Mouse (Mus musculus): ENCODE measurements at regions not wholly inside any gene's neighbourhood (a gene's known extent, or its start where the extent isn't known, plus 50 kb on each side); places are given as distances from the start of the nearest gene placed in this dataset.
A peak's percentile ranks its signal among the peaks of the same experiment; 100 is the strongest.

- no peak for DNase-seq (ENCODE audit: low spot score in 2 of 2)
These were observed 51.2 kb upstream of the Tln2 start for GRCm38 (mm10) chr9:67610696-67611095.

GRCm38 (mm10) chr9:67611676-67612075 lies 52.2 kb upstream of the Tln2 start:
- DNase-seq (ENCODE audit: low spot score in 2 of 2) = no peak

DNA sequence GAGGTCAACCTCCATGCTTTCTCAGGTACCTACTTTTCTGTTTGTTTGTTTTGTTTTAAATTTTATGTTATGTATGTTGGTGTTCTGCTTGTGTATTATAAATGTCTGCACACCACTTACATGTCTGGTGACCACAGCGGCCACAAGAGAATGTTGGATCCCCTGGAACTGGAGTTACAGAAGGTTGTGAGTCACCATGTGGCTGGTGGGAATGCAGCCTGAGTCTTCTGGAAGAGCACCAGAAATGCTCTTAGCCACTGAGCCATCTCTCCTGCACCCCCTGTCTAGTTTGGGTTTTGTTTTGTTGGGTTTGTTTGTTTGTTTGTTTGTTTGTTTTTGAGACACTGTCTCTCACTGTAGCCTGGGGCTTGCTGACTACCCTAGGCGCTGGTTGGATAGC lies 52.6 kb upstream of the Tln2 start:
- no peak for DNase-seq (ENCODE audit: low spot score in 2 of 2)

DNA sequence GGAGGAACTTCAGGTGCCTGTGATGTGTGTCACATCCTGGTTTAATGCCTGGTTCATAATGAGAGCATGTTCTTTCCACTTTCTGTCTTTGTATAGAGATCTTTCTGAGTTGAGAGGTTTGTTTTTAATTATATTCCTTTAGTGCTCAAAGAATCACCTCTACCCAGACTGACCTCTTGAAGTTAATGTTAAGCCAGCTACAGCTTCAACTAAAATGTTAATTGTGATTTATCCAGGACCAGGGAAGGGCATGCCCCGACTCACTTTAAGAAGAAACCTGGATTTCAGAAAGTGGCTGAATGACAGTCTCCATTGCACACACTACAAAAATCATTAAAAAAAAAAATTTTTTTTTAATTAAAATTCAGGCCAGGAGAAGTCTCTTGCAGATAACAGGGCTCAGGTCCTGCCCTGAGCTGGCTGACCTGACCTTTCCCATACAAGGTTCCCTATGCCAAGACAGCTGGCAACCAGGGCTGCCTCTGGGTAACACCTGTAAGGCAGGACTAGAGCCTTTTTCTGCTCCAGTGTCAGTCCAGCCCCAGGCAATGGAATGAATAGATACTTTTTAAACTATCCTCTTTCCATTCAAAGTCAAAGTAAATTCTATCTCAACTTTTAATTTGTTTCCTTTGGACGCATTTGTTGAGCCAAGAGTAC lies 54.7 kb upstream of the Tln2 start:
- DNase-seq (ENCODE audit: low spot score in 2 of 2) = no peak

- no peak for DNase-seq (ENCODE audit: low spot score in 2 of 2)
These were observed 56.7 kb upstream of the Tln2 start for GRCm38 (mm10) chr9:67616207-67616606.

GRCm38 (mm10) chr9:67617341-67618217 lies 58.1 kb upstream of the Tln2 start:
- DNase-seq (ENCODE audit: low spot score in 2 of 2) = no peak

DNA sequence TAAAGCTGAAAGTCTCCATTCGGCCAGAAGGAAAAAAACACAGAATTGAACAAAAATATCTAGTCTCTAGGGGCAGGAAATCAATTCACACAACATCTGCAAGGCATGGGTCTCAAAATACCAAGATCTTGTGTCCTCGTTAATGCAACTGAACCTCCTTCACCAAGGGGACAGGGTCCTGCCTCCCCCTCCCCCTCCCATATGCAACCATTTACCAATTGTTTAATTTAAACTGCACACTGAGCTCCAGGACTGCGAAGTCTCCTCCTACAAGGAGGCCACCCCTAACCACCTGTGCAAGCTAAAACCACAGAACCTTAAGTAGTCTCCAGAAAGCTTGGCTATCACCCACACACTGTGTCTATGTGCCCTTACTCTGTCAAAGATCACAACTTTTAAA lies 61.4 kb upstream of the Tln2 start:
- no peak for DNase-seq (ENCODE audit: low spot score in 2 of 2)

DNA sequence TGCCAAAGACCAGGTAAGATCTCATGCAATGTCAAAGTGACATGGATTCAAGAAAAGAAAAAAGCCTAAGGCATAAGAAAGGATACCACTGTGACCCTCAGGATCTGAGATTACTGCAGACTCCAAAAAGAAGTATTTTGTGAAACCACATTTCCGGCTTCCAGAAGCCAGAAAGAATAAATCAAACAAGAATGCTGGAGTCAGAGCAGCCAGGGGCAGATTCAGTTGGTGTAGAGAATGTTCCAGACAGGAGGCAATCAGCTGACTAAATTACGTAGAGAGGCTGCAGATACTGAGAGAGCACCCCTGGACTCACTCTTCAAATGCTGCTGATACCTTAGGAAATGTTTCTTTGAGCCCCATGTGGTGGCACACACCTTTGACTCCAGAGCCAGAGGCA lies 67.7 kb upstream of the Tln2 start:
- DNase-seq (ENCODE audit: low spot score in 2 of 2) = no peak

GRCm38 (mm10) chr9:67629624-67630023 lies 70.1 kb upstream of the Tln2 start:
- no peak for DNase-seq (ENCODE audit: low spot score in 2 of 2)

DNA sequence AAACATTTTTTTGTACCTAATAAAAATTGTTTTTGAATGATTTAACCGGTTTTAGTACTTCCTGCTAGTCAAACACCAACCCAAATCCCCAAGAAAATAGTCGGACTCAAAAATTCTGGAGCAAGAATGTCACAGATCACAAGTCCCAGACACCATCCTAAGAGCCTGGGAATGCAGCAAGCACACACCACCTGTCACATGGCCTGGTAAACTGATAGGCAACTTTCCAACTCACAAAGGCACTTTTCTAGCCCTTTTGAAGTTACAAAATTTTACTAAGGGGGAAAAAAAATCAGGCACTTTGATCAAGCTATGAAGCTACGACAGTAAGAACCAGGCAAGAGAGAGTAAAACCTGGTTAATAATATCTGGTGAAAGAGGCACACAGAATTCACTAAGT lies 70.7 kb upstream of the Tln2 start:
- no peak for DNase-seq (ENCODE audit: low spot score in 2 of 2)

DNA sequence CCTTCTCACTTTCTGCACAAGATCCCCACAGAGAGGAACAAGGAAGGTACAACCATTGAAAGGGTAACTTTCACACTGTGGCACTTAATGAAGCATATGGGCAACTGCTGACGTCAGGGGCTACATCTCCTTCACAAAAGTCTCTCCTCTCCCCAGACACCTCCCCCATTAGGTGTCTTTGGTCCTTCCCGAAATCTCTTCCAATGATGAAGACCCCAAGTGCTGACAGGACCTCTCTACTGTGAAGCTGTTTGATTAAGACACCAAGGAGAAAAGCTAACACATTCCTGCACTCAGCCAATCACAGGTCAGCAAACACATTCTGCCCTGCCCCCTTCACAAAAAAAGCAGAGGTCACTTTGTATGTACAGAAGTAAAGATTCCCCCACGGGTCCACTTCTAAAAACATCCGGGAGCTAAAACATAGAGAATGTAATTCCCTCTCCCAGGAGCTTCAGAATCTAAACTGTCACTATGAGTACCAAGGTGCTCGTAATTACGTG lies 72.3 kb upstream of the Tln2 start:
- no peak for DNase-seq (ENCODE audit: low spot score in 2 of 2)

- DNase-seq (ENCODE audit: low spot score in 2 of 2) = peak; percentile 38 to 42
These were observed 73.1 kb upstream of the Tln2 start for GRCm38 (mm10) chr9:67632521-67633025.

- peak; percentile 56 to 61 for DNase-seq (ENCODE audit: low spot score in 2 of 2)
These were observed 73.7 kb upstream of the Tln2 start for GRCm38 (mm10) chr9:67633026-67633741.

GRCm38 (mm10) chr9:67633761-67634441 lies 74.4 kb upstream of the Tln2 start:
- peak; percentile 83 to 85 for DNase-seq (ENCODE audit: low spot score in 2 of 2)

DNA sequence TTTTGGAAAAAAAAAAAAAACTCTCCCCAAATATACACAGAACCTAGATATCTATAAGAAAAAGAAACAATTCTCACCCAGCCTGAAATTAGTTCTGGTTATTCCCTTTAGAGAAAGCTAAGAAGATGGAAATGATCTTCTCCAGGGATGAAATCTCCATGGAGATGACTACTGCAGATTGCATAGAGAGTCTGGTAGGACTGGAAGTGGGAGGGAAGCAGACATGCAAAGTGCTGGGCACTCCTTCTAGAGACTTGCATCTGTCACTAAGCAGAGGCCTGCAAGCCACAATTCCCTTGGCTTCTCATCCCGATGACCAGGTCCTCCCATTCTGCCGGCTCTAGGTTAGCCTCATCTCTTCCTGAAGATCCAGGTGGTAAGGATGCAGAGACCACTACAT lies 87.3 kb upstream of the Tln2 start:
- peak; percentile 29 to 40 for DNase-seq (ENCODE audit: low spot score in 2 of 2)

- DNase-seq (ENCODE audit: low spot score in 2 of 2) = no peak
These were observed 94.5 kb upstream of the C2cd4b start for GRCm38 (mm10) chr9:67664773-67665172.

DNA sequence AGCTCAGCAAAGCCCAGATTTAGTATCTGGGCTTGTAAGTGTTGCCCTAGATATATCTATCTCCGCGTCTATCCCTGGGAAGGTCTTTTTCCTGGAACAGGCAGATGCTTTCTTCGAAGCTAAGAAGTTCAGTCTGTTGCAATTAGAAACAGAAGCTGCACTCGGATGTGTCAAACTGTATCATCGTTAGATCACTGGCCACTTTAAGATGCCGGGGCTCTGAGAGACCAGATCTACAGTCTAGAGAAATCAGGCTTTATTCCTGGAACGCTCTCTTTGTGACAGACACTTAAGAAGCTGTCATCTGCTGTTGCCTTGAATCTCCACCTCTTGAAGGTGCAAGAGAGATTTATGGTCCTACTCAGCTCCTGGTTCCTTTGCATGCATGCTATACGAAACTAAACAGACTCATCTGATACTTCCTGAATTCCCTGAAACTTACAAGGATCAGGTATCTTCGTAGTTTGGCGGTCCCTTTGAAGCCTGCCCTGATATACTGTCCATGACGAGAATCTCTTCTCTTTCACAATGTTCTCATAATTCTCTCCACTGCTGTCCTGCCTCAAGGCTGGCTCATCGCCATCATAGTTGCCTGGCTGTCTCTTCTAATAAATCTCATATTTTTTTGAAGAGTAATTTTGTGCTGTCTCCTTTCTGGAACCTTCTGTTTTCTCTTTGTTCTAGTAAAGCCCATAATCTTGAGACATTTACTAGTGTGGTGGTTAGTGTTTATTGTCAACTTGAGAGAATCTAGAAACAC lies 88.8 kb upstream of the C2cd4b start:
- no peak for DNase-seq (ENCODE audit: low spot score in 2 of 2)

DNA sequence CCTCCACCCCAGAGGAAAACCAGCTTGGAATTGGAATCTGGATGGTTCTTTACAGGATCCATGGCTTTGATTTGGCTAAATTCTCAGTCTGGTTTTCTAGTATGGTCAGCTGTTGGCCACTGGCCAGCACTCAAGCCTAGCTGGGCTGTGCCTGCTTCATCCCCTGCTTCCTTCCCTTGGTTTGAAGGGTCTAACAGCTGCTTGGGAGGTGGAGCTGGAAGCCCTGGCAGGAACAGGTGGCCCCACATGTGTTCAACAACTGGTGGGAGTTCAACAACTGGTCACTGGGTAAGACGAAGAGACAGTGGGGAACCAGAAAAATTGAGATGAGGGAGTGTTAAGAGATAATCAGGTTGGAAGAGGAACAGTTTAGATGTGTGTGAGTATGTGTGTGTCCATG lies 82.3 kb upstream of the C2cd4b start:
- DNase-seq (ENCODE audit: low spot score in 2 of 2) = no peak

GRCm38 (mm10) chr9:67683367-67683766 lies 75.9 kb upstream of the C2cd4b start:
- peak; percentile 82 to 85 for DNase-seq (ENCODE audit: low spot score in 2 of 2)

DNA sequence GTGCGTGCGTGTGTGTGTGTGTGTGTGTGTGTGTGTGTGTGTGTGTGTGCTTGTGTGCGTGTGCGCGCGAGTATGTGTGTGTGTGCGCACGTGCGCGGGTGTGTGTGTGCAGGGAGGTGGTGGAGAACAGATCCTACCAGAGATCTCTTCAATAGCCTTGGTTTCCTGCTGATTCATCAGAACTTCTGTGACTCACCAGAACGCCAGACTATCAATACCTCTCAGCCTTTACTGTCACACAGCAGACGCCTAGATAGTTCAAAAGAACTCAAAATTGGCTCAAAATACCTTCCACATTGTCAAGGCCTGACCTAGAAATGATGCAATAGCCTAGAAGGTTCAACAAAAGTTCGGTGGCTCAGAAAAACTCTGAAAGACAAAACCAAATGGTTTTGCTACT lies 66.8 kb upstream of the C2cd4b start:
- no peak for DNase-seq (ENCODE audit: low spot score in 2 of 2)

DNA sequence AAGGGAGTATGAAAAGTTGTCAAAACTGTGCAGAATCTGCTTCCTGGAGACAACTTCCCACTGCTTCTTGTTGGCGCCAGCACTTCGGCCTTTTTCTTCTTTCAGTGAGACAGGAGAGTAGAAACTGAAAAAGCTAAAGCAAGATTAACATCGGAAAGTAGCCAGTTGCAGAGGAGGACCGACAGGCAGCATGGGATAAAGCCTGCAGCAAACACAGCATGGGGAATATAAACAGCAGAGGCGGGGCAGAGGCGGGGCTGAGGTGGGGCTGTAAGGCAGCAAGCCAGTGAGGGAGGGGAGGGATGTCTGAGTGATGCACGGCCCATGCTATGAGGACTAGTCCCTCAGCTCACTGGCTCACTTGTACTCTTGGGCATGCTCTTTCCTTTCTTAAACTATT lies 65.5 kb upstream of the C2cd4b start:
- peak; percentile 68 to 71 for DNase-seq (ENCODE audit: low spot score in 2 of 2)
